ENCODE assay signal across 7 mouse cellular contexts in the genomic region with DNA sequence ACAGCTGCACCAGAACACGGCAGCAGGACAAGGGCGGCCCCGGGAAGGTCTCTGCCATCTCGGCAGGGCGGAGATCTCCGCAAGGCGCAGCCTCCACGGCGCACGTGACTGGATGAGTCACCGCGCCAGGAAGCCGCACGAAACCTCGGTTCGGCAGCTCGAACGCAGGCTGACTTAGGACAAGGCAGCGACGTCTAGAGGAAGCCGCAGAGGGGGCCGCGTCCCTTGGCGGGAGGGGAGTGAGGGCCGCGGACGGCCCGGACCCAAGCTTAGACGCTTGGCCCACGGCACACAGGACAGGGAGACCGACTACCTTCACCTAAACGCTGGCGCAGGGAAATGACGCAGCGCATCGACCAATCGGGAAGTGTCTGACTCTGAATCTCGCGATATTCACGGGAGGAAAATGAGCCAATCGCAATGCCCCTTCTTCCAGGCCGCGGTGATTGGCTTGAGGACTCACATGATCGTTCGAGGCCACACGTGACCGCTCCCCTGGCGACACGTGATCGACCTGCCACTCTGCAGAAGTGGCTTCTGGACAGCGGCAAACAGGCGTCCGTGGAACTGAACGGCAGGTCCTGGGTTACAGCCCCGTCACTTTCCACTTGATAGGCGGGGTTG. TPM values are rescaled to one million over a fixed set of nuclear protein-coding genes. Genes with fewer than 3 reads are reported as not detected.
DNase-seq lines count a peak whose midpoint lies in the region; ATAC-seq lines count a peak whose summit lies in the region.

No protein-coding gene starts in this region.

- intact Hi-C loops in gastrocnemius, postnatal 36 days (cut with DNase I), result loop anchor here (5.0 kb wide), 1 partner anchor 139 kb away; no protein-coding TSS in a partner anchor
- intact Hi-C loops in left cerebral cortex, postnatal 25 days (cut with DNase I), result no loop called here

- ATAC-seq in intestine, embryonic 15.5 days, result peak; percentile 98

- peak overlapping the region; percentile 94 for H3K27ac ChIP-seq in intestine, embryonic 15.5 days
- H3K27ac ChIP-seq in midbrain, embryonic 10.5 days (replicated peaks), result peak overlapping the region; percentile 94

- no peaks in the 10 kb centered on the region for H3K36me3 ChIP-seq in intestine, embryonic 15.5 days
- no peaks in the 10 kb centered on the region for H3K36me3 ChIP-seq in midbrain, embryonic 10.5 days

- H3K9me3 ChIP-seq in intestine, embryonic 15.5 days, result no peaks in the 10 kb centered on the region
- no peaks in the 10 kb centered on the region for H3K9me3 ChIP-seq in midbrain, embryonic 10.5 days (replicated peaks)

- no peaks in the 10 kb centered on the region for H3K27me3 ChIP-seq in intestine, embryonic 15.5 days (replicated peaks)
- no peaks in the 10 kb centered on the region for H3K27me3 ChIP-seq in midbrain, embryonic 10.5 days (ENCODE audit: low read depth, poor library complexity, severe bottlenecking)

- H3K4me1 ChIP-seq in intestine, embryonic 15.5 days (replicated peaks), result 0 out of 2 replicates have a peak, but pooled peaks cover 12% of the 10 kb centered on the region
- peaks cover 21% of the 10 kb centered on the region for H3K4me1 ChIP-seq in midbrain, embryonic 10.5 days

- peak; percentile 98 for DNase-seq in adrenal gland, adult 2 months
- peak; percentile 98 for DNase-seq in embryo, embryonic 11.5 days (ENCODE audit: low read depth, low spot score)
- peak; percentile 96 for DNase-seq in gastrocnemius, postnatal 36 days
- peak; percentile 100 for DNase-seq in left cerebral cortex, postnatal 25 days (ENCODE audit: low spot score in 2 of 2)
- peak; percentile 99 for DNase-seq in midbrain, embryonic 10.5 days (ENCODE audit: low spot score)
- DNase-seq in right cerebral cortex, postnatal 4 days, result peak; percentile 96

- WGBS in intestine, embryonic 15.5 days, result under 1% methylated on average over 56 of the region's 56 CpGs
- WGBS in midbrain, embryonic 10.5 days, result under 1% methylated on average over 56 of the region's 56 CpGs

- H3K9ac ChIP-seq in intestine, embryonic 15.5 days, result peak overlapping the region; percentile 85

- peak overlapping the region; percentile 80 for H3K4me3 ChIP-seq in intestine, embryonic 15.5 days (replicated peaks)
- peak overlapping the region; percentile 81 for H3K4me3 ChIP-seq in midbrain, embryonic 10.5 days

- H3K4me2 ChIP-seq in intestine, embryonic 15.5 days (replicated peaks), result peak overlapping the region; percentile 86

RNA-seq across cellular contexts. Expression of gene Dync1h1, which starts 9.9 kb away (rescaled TPM):
- 100 to 1,000 TPM; 113 to 176 TPM for total RNA-seq in adrenal gland, adult 2 months (2021)
- 213 and 269 TPM in 2 replicates for polyA plus RNA-seq in adrenal gland, adult 2 months (2012; rRNA removed)
- 10 to 100 TPM; 60.4 to 63.9 TPM for total RNA-seq in gastrocnemius, postnatal 36 days (2021)
- polyA plus RNA-seq in intestine, embryonic 15.5 days (2015; fragmentation: Nextera tagmentation; extraction: Ambion mirVana), result 35.7 and 38.6 TPM in 2 replicates
- 100 to 1,000 TPM; 308 to 319 TPM for total RNA-seq in left cerebral cortex, postnatal 25 days (2021)
- 58.9 and 71.5 TPM in 2 replicates for polyA plus RNA-seq in midbrain, embryonic 10.5 days (2016; fragmentation: Nextera tagmentation; extraction: Ambion mirVana)

Comparison
In these comparisons a context has a peak if more than half of its experiments do, and no peak if none do; other contexts are left out.
1. Peak in every context shown above with its lines: DNase-seq, ATAC-seq, H3K4me3 ChIP-seq and H3K27ac ChIP-seq.